Mouse (Mus musculus) lung, adult 2 months (tissue): ENCODE data around the gene Lrrc51.

Experiments used
- CTCF ChIP-seq: fragments of 200-500 bp; IDR thresholded peaks from 2 replicates; pipeline ENCODE4 v1.5.1; 2011; ENCODE audit warnings: mild to moderate bottlenecking, low read length, control low read depth; ENCODE audit not compliant: insufficient read depth
- POLR2A ChIP-seq: fragments of 200-500 bp; IDR thresholded peaks from 2 replicates; pipeline ENCODE4 v1.6.1; 2011; ENCODE audit warnings: low read depth, mild to moderate bottlenecking, control low read depth, low read length, borderline replicate concordance; ENCODE audit errors: extremely low read depth

GRCm38 (mm10) chr7:101867482-101867881 is 66.2 kb downstream of the Lrrc51 start:
- TF ChIP-seq CTCF (no peak), POLR2A (no peak)
